Mouse (Mus musculus) spleen, embryonic (tissue): ENCODE data around the gene Nfatc4.

Source experiments
- CTCF ChIA-PET: fragments of 350-600 bp; sonication (Branson Sonifier 250); formaldehyde crosslinking; loops from one replicate; lab custom pipeline; 2022; lab: Charles Lee

The Nfatc4 gene

GRCm38 (mm10) chr14:55852646-55853551, 30.0 kb downstream of the Nfatc4 start:
- CTCF ChIA-PET, result interaction anchor here (1.1 kb wide), 1 partner anchor 11 kb away, joined by 3 read pairs; no protein-coding TSS in a partner anchor

DNA sequence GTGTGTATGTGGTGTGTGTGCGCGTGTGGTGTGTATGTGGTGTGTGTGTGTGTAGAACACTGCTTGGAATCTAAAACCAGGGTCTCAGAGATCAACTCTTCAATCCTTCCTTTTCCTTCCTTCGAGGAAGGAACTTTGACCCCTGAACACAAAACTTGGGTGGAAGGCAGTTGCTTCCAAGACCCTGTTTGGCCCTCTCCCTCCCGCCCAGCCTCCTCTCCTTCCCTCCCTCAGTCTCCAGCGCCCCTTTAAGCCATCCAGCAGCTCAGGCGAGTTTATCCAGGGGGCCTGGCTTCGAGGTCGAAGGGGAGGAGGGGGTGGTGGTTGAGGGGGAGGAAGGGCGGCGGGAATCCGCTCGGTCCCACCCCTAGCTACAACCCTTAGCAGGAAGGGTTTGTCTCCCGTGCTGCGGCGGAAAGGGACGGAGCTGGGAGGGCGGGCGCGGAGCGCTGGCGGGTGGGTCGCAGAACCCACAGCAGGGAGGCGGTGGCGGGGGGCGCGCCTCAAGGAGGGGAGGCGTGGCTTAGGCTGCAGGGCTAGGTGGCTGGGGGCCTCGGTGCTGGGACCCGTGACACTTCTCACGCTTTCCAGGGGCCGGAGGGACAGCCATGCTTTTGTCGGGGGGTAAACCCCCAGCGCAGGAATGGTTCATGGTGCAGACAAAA, 30.8 kb downstream of the Nfatc4 start, which contains the start of gene Nynrin:
Gene Nynrin, plus strand, starts transcription at position 390 of the 665 bp plus-strand sequence.
- CTCF ChIA-PET, result interaction anchor here (0.7 kb wide), 1 partner anchor 20 kb away, joined by 3 read pairs; no protein-coding TSS in a partner anchor

DNA sequence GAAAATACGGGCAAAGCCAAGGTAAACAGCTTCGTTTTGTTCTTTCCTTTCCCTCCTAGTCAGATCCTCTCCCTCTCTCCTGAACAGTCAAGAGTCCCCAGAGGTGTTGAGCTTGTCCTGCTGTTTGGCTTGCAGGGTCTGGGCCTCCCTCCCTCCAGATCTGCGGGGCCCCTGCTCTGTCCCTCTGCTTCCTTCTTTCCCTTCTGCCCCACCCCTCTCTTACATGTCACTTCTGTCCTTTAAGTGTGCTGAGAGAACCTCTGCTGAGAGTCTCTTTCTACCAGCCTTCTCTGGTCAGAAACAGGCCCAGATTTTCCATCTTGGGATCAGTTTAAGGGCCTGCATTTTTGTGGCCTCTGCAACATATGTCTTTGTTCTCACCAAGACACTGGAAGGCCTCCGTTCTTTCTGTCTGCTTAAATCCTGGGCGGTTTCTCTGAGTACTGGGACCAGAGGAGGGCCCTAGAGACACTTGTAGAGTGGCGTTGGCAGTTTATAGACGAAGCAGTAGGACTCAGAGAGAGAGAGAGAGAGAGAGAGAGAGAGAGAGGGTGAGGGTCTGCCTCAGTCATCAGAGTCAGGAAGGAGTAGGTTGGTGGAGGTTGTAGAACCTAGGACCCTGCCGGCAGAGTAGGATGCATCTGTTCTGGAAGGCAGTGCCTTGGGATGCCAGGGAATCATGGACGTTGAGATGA, 31.6 kb downstream of the Nfatc4 start:
- CTCF ChIA-PET, result interaction anchor here (0.6 kb wide), 1 partner anchor 13 kb away, joined by 9 read pairs; no protein-coding TSS in a partner anchor

- CTCF ChIA-PET, result no interaction called here
Observed at GRCm38 (mm10) chr14:55855101-55855561, 32.2 kb downstream of the Nfatc4 start.

- CTCF ChIA-PET, result no interaction called here
Observed at GRCm38 (mm10) chr14:55857588-55857987, 34.6 kb downstream of the Nfatc4 start.

DNA sequence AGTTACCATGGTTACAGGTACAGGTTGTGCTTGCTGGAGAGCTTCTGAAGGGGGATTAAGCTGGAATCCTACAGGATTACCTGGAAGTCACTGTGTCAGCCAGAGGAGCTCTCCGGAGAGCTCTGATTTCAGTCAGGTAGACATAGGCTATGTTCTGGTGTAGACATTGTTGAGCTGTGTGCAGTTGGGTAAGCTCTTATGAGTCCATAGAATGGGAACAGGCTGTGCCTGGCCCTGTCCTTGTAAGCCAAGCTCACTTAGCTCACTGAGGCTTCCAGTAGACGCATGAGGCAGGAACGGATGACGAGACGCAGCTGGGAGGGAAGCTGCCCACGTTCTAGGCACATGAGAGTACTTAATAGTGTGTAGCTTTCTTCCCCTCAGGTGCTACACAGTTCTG, 39.2 kb downstream of the Nfatc4 start:
- CTCF ChIA-PET, result no interaction called here

DNA sequence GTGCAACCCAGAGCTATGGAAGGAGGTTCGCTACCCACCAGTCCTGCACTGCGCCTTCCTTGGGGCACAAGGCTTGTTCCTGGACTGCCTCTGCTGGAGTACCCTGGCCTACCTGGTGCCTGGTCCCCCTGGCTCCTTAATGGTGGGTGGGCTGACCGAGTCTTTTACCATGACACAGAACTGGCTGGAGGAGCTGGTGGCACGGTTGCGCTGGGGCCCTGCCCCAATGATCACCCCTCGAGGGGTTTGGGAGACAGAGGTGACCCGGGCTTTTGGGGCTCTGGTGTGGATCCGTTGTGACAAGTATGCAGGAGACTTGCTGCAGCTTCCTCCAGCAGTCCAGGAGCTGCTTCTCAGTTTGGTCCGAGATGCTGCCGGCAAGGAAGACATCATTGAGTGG, 40.0 kb downstream of the Nfatc4 start:
- CTCF ChIA-PET, result no interaction called here

DNA sequence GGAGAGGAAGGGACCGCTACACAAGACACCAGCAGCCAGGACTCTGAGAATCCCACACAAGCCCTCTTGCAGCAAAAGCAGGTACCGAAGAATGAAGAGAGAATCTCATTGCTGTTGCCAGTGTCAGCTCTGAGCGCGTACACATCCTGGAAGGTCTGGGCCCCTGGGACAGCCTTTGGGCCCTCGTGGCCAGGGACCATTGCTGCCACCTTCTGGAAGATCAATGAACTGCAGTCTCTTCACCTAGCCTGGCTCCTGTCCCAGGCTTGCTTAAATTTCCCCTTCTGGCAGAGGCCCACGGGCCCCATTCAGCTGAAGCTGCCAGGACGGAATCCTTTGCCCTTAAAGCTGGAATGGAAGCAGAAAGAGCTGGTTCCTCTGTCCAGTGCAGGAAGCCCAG, 40.8 kb downstream of the Nfatc4 start:
- CTCF ChIA-PET, result interaction anchor here (0.8 kb wide), 1 partner anchor 11 kb away, joined by 3 read pairs; no protein-coding TSS in a partner anchor

DNA sequence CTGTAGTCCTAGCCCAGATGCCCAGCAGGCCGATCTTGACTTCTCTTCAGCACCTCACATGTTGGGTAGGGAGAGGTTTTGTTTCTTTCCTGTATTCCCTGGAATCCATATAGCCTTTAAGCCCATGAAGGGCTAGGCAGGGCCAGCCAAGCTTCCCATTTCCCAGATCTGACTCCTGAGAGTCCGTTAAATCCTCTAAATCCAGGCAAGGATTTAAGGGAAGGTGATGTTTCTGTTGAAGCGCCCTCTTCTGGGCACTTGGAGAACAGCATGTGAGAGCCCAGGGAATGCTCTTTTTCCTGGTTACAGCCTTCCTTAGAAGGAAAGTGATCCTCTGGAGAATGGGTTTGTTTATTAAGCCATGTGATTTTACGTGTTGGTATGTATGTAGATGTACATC, 44.0 kb downstream of the Nfatc4 start:
- CTCF ChIA-PET, result interaction anchor here (0.5 to 1.2 kb wide), 2 partner anchors 53 to 872 kb away, joined by 4 to 14 read pairs; partner anchors contain the start of gene Myh7

DNA sequence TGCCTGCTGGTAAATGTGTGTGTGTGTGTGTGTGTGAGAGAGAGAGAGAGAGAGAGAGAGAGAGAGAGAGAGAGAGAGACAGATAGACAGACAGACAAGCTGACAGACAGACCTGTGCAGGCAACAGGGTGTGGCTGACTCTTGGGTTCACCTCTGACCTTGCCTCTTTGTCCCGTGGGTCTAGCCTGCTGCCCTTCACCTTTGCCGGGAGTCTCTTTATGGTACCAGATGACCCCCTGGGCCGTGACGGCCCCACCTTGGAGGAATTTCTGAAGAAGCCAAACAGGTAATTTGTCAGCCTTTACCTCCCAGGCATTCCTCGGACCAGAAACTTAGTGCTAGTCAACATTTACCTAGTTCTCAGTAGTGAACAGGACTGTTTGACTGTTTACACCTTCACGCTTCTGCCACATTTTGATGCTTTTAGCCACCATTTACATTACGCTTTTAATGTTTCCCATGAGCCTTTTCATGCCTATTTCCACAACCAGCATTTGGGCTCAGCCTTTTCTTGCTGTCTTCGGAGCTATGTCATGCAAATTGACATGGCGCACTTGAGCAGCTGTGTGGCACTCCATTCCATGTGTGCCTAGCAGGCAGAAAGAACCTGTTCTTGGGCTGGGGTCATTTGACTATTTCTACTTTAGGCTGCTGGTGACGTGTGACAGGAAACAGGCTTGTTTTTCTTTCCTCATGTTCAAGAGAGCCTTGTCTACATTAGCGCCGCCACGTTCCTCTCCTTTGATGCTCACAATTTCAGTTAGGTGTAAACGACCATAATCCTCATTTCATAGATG, 45.5 kb downstream of the Nfatc4 start:
- CTCF ChIA-PET, result interaction anchor here (0.7 kb wide), 1 partner anchor 14 kb away, joined by 9 read pairs; no protein-coding TSS in a partner anchor

GRCm38 (mm10) chr14:55869538-55869937, 46.6 kb downstream of the Nfatc4 start:
- CTCF ChIA-PET, result no interaction called here

DNA sequence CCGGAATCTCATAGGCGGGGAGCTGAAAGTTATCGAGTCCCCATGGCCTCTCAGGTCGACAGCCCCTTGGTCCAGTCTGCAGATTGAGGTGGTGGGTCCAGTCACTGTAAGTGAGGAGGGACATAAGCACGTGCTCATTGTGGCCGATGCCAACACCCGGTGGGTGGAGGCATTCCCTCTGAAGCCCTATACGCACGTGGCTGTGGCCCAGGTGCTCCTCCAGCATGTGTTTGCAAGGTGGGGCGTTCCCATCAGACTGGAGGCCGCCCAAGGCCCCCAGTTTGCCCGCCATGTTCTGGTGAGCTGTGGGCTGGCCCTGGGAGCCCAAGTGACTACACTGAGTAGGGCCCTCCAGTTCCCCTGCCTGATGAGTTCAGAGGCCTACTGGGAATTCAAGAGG, 49.1 kb downstream of the Nfatc4 start:
- CTCF ChIA-PET, result no interaction called here

- CTCF ChIA-PET, result no interaction called here
Observed at GRCm38 (mm10) chr14:55872551-55872950, 49.6 kb downstream of the Nfatc4 start.

GRCm38 (mm10) chr14:55873242-55873713, 50.3 kb downstream of the Nfatc4 start:
- CTCF ChIA-PET, result interaction anchor here (0.6 to 1.6 kb wide), 3 partner anchors 11 to 45 kb away, joined by 3 to 7 read pairs (median 3); partner anchors contain the start of genes Khnyn and Nynrin

GRCm38 (mm10) chr14:55873714-55874683, 51.1 kb downstream of the Nfatc4 start:
- CTCF ChIA-PET, result interaction anchor here (0.6 to 1.6 kb wide), 4 partner anchors 11 to 44 kb away, joined by 3 to 7 read pairs (median 5); partner anchors contain the start of genes Khnyn and Nynrin

GRCm38 (mm10) chr14:55877469-55878315, 54.7 kb downstream of the Nfatc4 start:
- CTCF ChIA-PET, result interaction anchor here (0.9 kb wide), 1 partner anchor 11 kb away, joined by 3 read pairs; no protein-coding TSS in a partner anchor

- CTCF ChIA-PET, result interaction anchor here (0.9 kb wide), 1 partner anchor 11 kb away, joined by 3 read pairs; no protein-coding TSS in a partner anchor
Observed at GRCm38 (mm10) chr14:55878316-55878940, 55.5 kb downstream of the Nfatc4 start.
